Mouse (Mus musculus): ENCODE measurements around the gene Dkkl1. TPM values are rescaled to one million over a fixed set of nuclear protein-coding genes. Genes with fewer than 3 reads are reported as not detected.
"Not testable (repeated sequence)": the region's sequence is repeated elsewhere in the genome, so short reads cannot be mapped to it uniquely, and the experiment has no call there.

The Dkkl1 gene
- polyA plus RNA-seq, 1 experiment from 2014 or later = not detected

DNA sequence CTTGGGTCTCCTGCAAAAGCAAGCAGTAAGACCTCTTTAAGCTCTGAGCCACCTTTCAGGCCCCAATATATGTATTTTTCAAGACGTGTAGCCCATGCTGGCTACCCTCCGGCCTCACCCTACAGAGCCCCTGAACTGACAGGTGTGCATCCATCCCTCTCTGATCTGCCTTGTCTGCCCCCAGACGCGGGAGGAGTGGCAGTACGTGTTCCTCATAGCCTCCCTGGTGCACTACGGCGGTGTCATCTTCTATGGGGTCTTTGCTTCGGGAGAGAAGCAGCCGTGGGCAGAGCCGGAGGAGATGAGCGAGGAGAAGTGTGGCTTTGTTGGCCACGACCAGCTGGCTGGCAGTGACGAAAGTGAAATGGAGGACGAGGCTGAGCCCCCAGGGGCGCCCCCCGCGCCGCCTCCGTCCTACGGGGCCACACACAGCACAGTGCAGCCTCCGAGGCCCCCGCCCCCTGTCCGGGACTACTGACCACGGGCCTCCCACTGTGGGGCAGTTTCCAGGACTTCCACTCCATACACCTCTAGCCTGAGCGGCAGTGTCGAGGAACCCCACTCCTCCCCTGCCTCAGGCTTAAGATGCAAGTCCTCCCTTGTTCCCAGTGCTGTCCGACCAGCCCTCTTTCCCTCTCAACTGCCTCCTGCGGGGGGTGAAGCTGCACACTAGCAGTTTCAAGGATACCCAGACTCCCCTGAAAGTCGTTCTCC lies 37.2 kb downstream of the Dkkl1 start:
- H3K4me3 ChIP-seq (ENCODE audit: low read length) = no peak overlapping the region
- H3K9me3 ChIP-seq (ENCODE audit: low read length) = peaks cover 8% of the 10 kb centered on the region
- H3K36me3 ChIP-seq (ENCODE audit: insufficient read depth, low read length) = no peaks in the 10 kb centered on the region
- 3% methylated on average over 29 of the region's 29 CpGs for WGBS
- no peak overlapping the region for H3K27ac ChIP-seq (ENCODE audit: low read length)
- peak overlapping the region; percentile 33; the same call in 1 of the 2 replicates for H3K4me2 ChIP-seq (replicated peaks; ENCODE audit: low read depth, low read length)
- H3K4me1 ChIP-seq (ENCODE audit: insufficient read depth, low read length) = peaks cover 14% of the 10 kb centered on the region; the same call in 1 of the 2 replicates
- H3K27me3 ChIP-seq (ENCODE audit: insufficient read depth, low read length) = peaks cover 70% of the 10 kb centered on the region
- H3K9ac ChIP-seq (replicated peaks; ENCODE audit: low read length) = no peak overlapping the region; the same call in 1 of the 2 replicates
- ATAC-seq (ENCODE audit: low FRiP score, low TSS enrichment) = peak; percentile 43; the same call in 1 of the 2 replicates

DNA sequence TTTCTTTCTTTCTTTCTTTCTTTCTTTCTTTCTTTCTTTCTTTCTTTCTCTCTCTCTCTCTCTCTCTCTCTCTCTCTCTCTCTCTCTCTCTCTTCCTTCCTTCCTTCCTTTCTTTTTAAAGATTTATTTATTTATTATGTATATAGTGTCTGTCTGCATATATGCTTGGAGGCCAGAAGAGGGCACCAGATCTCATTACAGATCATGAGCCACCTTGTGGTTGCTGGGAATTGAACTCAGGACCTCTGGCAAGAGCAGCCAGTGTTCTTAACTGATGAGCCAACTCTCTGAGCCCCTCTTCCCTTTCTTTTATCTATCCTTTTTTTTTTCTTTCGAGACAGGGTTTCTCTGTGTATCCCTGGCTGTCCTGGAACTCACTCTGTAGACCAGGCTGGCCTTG lies 38.2 kb downstream of the Dkkl1 start:
- H3K27ac ChIP-seq (ENCODE audit: low read length); H3K4me2 ChIP-seq (replicated peaks; ENCODE audit: low read depth, low read length); H3K9ac ChIP-seq (replicated peaks; ENCODE audit: low read length); H3K36me3 ChIP-seq (ENCODE audit: insufficient read depth, low read length); ATAC-seq (ENCODE audit: low FRiP score, low TSS enrichment); H3K4me3 ChIP-seq (ENCODE audit: low read length): not testable (repeated sequence)
- H3K4me1 ChIP-seq (ENCODE audit: insufficient read depth, low read length) = peaks cover 14% of the 10 kb centered on the region; the same call in 1 of the 2 replicates
- 73% methylated on average over 1 of the region's 1 CpGs for WGBS
- peaks cover 69% of the 10 kb centered on the region for H3K27me3 ChIP-seq (ENCODE audit: insufficient read depth, low read length)
- peaks cover 17% of the 10 kb centered on the region for H3K9me3 ChIP-seq (ENCODE audit: low read length)

DNA sequence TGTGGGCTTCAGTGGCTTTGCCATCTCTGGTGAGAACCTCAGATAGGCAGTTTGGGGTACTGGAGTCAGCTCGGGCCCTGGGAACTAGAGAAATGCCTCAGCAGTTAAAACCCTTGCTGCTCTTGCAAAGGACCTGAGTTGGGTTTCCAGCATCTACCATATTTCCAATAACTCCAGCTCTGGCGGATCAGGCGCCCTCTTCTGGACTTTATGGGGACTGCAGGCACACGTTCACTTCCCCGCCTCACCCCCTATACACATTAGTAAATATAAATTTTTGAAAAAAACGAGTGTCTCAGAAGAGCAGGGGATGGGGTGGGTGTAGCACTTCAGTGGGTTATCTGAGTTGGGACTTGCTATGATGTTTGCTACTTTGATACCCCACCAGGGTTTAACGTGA lies 39.0 kb downstream of the Dkkl1 start:
- peaks cover 19% of the 10 kb centered on the region for H3K9me3 ChIP-seq (ENCODE audit: low read length)

DNA sequence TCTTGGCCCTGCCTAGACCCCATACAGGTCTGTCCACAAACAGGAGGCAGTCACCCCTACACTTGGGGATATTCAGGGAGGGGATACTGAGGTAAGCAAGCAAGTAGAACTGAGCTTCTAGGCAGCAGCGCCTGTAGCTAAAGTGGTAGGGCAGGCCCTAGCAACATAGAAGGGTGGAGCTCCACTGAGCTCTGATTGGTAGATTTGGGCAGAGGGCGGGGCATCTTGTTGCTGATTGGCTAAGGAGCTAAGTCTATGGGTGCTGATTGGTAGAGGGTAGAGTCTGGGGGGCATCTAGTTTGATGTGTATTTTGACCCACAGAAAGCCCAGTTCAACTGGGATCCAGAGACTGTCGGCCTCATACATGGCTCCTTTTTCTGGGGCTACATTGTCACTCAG lies 42.5 kb downstream of the Dkkl1 start:
- peaks cover 68% of the 10 kb centered on the region for H3K27me3 ChIP-seq (ENCODE audit: insufficient read depth, low read length)
- no peak overlapping the region for H3K27ac ChIP-seq (ENCODE audit: low read length)
- H3K4me3 ChIP-seq (ENCODE audit: low read length) = no peak overlapping the region
- no peaks in the 10 kb centered on the region for H3K36me3 ChIP-seq (ENCODE audit: insufficient read depth, low read length)
- no peak overlapping the region for H3K9ac ChIP-seq (replicated peaks; ENCODE audit: low read length)
- H3K4me1 ChIP-seq (ENCODE audit: insufficient read depth, low read length) = 0 out of 2 replicates have a peak, but pooled peaks cover under 1% of the 10 kb centered on the region
- H3K4me2 ChIP-seq (replicated peaks; ENCODE audit: low read depth, low read length) = no peak overlapping the region
- H3K9me3 ChIP-seq (ENCODE audit: low read length) = peaks cover 19% of the 10 kb centered on the region
- no peak for ATAC-seq (ENCODE audit: low FRiP score, low TSS enrichment)
- 91% methylated on average over 3 of the region's 3 CpGs for WGBS

More for the DNA sequence above, 39.0 kb downstream of the Dkkl1 start:
- Histone ChIP-seq H3K36me3 (ENCODE audit: insufficient read depth, low read length) (no peaks in the 10 kb centered on the region), H3K27me3 (ENCODE audit: insufficient read depth, low read length) (peaks cover 69% of the 10 kb centered on the region), H3K4me2 (replicated peaks; ENCODE audit: low read depth, low read length) (no peak overlapping the region), H3K4me3 (ENCODE audit: low read length) (no peak overlapping the region), H3K4me1 (ENCODE audit: insufficient read depth, low read length) (peaks cover 14% of the 10 kb centered on the region; the same call in 1 of the 2 replicates), H3K9ac (replicated peaks; ENCODE audit: low read length) (no peak overlapping the region), H3K27ac (ENCODE audit: low read length) (no peak overlapping the region)
- no peak for ATAC-seq (ENCODE audit: low FRiP score, low TSS enrichment)
- WGBS = 56% methylated on average over 7 of the region's 7 CpGs

DNA sequence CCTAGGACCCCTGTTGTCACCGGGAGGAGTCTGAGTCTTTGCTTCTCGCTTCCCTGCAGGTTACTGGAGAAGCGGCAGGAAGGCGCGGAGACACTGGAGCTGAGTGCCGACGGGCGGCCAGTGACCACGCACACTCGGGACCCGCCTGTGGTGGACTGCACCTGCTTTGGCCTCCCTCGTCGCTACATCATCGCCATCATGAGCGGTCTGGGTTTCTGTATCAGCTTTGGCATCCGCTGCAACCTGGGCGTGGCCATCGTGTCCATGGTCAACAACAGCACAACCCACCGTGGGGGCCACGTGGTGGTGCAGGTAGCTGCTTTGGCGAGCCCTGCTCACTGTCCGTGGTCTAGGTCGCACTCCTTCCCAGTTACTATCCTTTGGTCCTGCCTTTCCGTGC lies 43.3 kb downstream of the Dkkl1 start:
- Histone ChIP-seq H3K9ac (replicated peaks; ENCODE audit: low read length) (no peak overlapping the region), H3K4me1 (ENCODE audit: insufficient read depth, low read length) (0 out of 2 replicates have a peak, but pooled peaks cover 5% of the 10 kb centered on the region), H3K36me3 (ENCODE audit: insufficient read depth, low read length) (no peaks in the 10 kb centered on the region), H3K27me3 (ENCODE audit: insufficient read depth, low read length) (peaks cover 69% of the 10 kb centered on the region), H3K4me3 (ENCODE audit: low read length) (peak overlapping the region; percentile 13; the same call in 1 of the 2 replicates), H3K27ac (ENCODE audit: low read length) (no peak overlapping the region), H3K4me2 (replicated peaks; ENCODE audit: low read depth, low read length) (no peak overlapping the region), H3K9me3 (ENCODE audit: low read length) (peaks cover 19% of the 10 kb centered on the region)
- ATAC-seq (ENCODE audit: low FRiP score, low TSS enrichment) = 0 out of 2 replicates have a peak, but pooled peaks have one; percentile 35
- WGBS = 5% methylated on average over 24 of the region's 24 CpGs

DNA sequence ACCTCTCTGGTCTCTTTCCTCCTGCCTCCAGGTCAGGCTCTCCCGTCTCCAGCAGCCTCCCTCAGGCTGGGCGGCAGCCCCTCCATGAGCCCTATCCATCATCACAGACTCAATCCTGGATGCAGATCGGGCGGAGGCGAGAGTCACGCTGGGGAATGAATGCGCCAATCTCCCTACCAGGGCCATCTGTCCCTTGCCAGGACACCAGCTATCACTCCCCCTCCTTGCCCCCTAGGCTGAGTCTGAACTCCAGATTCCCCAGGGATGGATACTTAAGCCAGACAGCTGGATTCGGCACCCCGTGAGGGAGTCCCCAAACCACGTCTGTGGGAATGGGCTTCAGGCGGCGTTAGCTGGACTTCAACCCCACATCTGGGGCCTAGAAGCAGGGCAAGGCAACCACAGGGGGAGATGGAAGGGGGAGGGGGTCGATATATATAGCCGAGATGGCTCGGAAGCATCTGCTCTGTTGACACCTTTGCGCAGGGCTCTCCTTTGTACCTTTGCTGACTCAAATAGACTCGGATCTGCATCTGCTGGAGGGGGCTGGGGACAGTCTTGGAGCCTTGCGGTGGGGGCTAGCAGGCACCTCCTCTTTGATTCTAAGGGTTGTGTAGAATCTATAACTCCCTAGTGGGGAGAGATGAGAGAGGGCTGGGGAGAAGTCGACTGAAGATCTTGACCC lies 44.0 kb downstream of the Dkkl1 start:
- H3K9me3 ChIP-seq (ENCODE audit: low read length) = peaks cover 19% of the 10 kb centered on the region

DNA sequence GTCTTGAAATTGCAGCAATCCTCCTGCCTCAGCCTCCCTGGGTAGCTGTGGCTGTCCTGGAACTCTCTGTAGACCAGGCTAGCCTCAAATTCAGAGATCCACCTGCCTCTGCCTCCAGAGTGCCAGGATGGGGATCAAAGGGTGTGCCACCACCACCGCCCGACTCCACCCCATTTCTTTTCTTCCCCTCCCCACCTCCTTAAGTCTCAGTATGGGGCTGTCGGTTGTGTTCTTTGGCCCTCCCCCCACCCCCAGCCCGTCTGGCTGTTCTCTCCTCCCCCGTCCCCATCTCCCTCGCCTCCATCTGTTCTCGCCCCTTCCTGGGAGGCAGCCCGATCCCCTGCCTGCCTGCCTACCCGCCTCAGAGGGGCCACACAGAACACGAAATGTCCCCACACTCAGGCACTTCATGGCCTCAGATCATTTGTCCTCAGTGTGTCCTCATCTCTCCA lies 45.0 kb downstream of the Dkkl1 start:
- H3K4me3 ChIP-seq (ENCODE audit: low read length) = no peak overlapping the region
- peaks cover 9% of the 10 kb centered on the region for H3K4me1 ChIP-seq (ENCODE audit: insufficient read depth, low read length)
- H3K9me3 ChIP-seq (ENCODE audit: low read length) = peaks cover 19% of the 10 kb centered on the region
- no peak overlapping the region for H3K27ac ChIP-seq (ENCODE audit: low read length)
- H3K27me3 ChIP-seq (ENCODE audit: insufficient read depth, low read length) = peaks cover 73% of the 10 kb centered on the region
- H3K36me3 ChIP-seq (ENCODE audit: insufficient read depth, low read length) = no peaks in the 10 kb centered on the region
- H3K9ac ChIP-seq (replicated peaks; ENCODE audit: low read length) = no peak overlapping the region
- ATAC-seq (ENCODE audit: low FRiP score, low TSS enrichment) = no peak
- no peak overlapping the region for H3K4me2 ChIP-seq (replicated peaks; ENCODE audit: low read depth, low read length)
- WGBS = 23% methylated on average over 9 of the region's 10 CpGs

More for the DNA sequence above, 44.0 kb downstream of the Dkkl1 start:
- Histone ChIP-seq H3K27me3 (ENCODE audit: insufficient read depth, low read length) (peaks cover 76% of the 10 kb centered on the region), H3K36me3 (ENCODE audit: insufficient read depth, low read length) (no peaks in the 10 kb centered on the region), H3K9ac (replicated peaks; ENCODE audit: low read length) (no peak overlapping the region), H3K27ac (ENCODE audit: low read length) (no peak overlapping the region), H3K4me1 (ENCODE audit: insufficient read depth, low read length) (0 out of 2 replicates have a peak, but pooled peaks cover 5% of the 10 kb centered on the region), H3K4me2 (replicated peaks; ENCODE audit: low read depth, low read length) (no peak overlapping the region), H3K4me3 (ENCODE audit: low read length) (no peak overlapping the region)
- no peak for ATAC-seq (ENCODE audit: low FRiP score, low TSS enrichment)
- WGBS = 3% methylated on average over 19 of the region's 19 CpGs

DNA sequence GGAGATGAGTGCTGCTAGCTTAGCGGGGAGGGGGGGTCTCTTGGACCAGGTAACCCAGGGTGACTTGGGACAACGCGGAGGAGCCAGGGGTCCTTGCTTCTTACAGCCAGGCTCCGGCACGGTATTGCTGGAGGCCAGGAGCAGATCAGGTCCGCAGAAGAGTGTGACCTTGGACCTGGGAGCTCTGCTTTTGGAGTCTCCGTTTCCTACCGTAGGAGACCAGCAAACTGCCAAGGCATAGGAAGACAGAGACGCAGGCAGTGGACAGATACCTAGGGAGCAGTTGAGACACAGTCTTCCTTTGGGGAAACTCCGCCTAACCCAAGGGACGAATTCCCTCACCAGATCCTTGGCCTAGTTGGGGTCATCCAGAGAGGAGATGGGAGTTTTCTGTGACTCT lies 46.2 kb downstream of the Dkkl1 start:
- Histone ChIP-seq H3K36me3 (ENCODE audit: insufficient read depth, low read length) (0 out of 2 replicates have a peak, but pooled peaks cover 1% of the 10 kb centered on the region), H3K9me3 (ENCODE audit: low read length) (peaks cover 19% of the 10 kb centered on the region), H3K27ac (ENCODE audit: low read length) (no peak overlapping the region), H3K4me2 (replicated peaks; ENCODE audit: low read depth, low read length) (no peak overlapping the region), H3K9ac (replicated peaks; ENCODE audit: low read length) (no peak overlapping the region), H3K27me3 (ENCODE audit: insufficient read depth, low read length) (peaks cover 69% of the 10 kb centered on the region), H3K4me3 (ENCODE audit: low read length) (no peak overlapping the region), H3K4me1 (ENCODE audit: insufficient read depth, low read length) (peaks cover 9% of the 10 kb centered on the region)
- WGBS = 50% methylated on average over 11 of the region's 11 CpGs
- no peak for ATAC-seq (ENCODE audit: low FRiP score, low TSS enrichment)

DNA sequence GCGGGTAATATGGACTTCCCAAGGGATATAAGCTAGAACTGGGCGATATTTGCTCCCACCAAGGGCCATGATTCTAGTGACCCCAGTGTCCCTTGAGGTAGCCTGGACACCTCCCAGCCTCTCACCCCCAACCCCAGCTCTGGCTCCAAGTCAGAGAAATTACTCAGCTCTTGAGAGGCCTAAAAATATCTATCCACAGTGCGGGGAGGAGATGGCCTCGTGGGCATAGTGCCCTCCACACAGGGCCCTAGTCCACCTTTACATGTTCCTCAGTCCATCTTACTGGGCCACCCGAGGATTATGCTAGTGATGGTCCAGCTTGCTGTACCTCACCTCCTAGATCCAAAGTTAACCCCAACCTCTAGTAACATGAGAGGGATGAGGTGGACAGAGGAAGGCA lies 47.1 kb downstream of the Dkkl1 start:
- Histone ChIP-seq H3K27me3 (ENCODE audit: insufficient read depth, low read length) (peaks cover 69% of the 10 kb centered on the region), H3K4me1 (ENCODE audit: insufficient read depth, low read length) (peaks cover 9% of the 10 kb centered on the region), H3K36me3 (ENCODE audit: insufficient read depth, low read length) (peaks cover 9% of the 10 kb centered on the region; the same call in 1 of the 2 replicates), H3K27ac (ENCODE audit: low read length) (no peak overlapping the region), H3K9me3 (ENCODE audit: low read length) (peaks cover 12% of the 10 kb centered on the region), H3K9ac (replicated peaks; ENCODE audit: low read length) (no peak overlapping the region), H3K4me3 (ENCODE audit: low read length) (no peak overlapping the region), H3K4me2 (replicated peaks; ENCODE audit: low read depth, low read length) (no peak overlapping the region)
- ATAC-seq (ENCODE audit: low FRiP score, low TSS enrichment) = no peak
- WGBS = 60% methylated on average over 5 of the region's 5 CpGs

Data from kidney, embryonic 16.5 days (tissue).